Mouse (Mus musculus): ENCODE results near the gene Rilpl1.
"Not testable (repeated sequence)": the region's sequence is repeated elsewhere in the genome, so short reads cannot be mapped to it uniquely, and the experiment has no call there.

Rilpl1 gene

DNA sequence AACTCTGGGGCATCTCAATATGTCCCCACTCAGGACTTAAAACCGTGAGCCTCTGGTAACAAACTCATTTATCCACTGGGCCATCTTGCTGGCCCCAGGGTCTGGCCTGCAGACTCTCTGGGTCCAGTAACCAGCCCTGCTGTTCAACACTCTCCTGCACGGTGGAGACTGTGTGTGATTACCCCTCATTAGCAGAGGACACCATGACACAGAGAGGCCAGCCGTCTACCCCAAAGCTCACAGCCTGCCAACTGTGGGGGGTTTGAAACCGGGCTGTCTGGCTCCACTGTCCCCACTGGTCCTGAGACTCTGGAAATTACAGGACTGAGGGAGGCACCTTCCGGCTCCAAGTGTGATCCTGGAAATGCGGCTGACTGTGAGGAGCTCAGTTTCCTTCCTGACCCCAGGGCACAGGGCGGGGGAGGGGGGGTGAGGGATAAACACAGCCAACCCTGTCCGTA is 2.0 kb downstream of the Rilpl1 start:
- no peak for DNase-seq

DNA sequence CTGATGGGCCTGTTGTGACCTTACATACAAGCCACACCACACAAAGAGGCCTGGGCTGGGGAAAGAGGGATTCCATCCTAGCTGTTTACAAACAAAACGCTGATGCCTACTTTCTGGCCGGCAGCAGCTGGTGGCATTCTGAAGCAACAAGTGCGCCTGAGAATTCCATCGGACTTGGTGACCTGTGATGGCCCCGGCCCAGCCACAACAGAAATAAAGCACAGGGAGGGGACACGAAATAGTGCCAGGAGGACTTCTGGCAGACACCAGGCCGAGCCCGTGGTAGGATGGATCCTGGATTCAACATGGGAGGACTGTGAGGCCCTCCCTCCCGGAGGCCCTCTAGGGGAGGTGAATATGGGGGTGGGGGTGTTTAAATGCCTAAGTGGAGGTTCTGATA is 2.4 kb downstream of the Rilpl1 start:
- DNase-seq, result no peak

DNA sequence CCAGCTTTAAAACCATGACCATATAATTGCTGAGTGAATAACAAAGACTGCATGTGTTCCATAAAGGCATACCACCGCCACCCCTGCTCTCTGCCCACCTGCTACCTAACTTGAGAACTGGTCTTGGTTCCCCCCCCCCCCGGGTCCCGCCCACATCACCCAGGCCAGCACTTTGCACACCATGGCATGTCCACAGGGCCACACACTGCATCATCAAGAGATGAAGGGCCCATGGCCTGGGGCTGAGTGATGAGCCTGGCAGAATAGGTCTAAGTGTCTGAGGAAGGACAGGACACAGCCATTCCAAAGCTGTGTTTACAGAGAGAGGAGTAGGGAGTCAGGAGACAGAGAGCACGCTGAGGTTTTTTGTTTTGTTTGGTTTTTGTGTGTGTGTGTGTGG is 2.8 kb downstream of the Rilpl1 start:
- no peak for DNase-seq

DNA sequence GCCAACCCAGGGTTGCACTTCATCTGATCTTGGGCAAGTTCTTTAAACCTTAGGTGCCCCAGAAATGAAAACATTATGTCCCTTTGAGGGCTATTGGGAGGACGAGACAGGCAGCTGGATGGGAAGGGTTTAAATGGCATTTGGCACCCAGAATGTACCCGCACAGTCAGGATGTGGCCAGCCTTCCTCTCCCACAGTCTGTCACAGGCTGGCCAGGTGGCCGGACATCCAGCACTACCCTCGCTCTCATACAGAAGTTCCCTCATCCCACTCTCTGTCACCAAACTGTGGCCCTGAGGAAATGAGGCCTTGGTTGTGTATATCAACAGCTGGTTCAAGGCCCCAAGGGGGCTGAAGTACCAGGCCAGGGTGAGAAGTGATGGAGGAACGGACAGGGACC is 6.2 kb downstream of the Rilpl1 start:
- no peak for DNase-seq

DNA sequence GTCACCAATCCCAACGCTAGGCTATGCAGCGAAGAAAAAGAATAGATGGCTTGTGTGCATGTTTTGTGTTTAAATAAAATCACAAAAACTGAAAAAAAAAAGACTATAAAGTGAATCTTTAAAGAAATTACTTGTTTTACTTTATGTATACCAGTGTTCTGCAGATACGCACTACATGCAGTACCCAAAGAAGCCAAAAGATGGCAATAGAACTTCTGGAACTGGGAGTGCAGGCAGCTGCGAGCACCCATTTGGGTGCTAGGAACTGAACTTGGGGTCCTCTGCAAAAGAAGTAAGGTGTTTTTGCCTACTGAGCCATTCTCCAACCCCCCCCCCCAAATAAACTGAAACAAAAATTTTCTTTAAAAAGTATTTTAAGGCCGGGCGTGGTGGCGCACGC is 8.2 kb downstream of the Rilpl1 start:
- no peak for DNase-seq

DNA sequence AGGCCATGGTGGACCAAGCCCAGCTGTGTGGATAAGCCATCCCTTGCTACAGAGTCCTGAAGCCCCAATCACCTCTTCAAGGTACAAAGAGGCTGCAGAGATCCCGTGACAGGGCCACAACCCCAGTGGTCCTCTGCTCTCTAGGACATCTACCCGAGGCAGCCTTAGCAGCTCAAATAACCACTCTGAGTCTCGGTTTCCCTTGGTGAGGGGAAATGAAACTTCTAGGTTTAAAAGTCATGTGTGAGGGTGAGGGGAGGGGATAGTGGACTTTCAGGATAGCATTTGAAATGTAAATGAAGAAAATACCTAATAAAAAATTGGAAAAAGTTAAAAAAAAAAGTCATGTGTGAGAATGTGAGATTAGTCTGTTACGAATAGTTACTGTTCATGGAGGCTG is 9.6 kb downstream of the Rilpl1 start:
- no peak for DNase-seq

DNA sequence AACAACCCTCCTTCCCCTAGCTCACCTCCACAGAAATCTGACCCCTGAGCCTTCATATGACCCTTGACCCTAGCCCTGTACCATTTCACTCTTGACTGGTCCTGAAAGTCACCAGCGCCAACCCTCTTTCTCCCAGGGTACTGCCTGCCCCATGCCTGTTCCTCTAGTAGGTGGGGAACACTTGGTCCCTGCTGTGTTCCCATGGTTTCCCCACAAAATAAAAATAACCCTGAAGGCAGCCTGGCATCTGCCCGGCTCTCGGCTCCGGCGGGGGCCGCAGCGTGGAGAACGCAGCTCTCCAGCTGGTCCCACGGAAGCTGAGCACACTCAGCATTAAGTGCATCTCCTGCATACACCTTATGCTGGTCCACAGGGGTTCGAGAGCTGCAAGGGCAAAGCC is 12.5 kb downstream of the Rilpl1 start:
- no peak for DNase-seq

DNA sequence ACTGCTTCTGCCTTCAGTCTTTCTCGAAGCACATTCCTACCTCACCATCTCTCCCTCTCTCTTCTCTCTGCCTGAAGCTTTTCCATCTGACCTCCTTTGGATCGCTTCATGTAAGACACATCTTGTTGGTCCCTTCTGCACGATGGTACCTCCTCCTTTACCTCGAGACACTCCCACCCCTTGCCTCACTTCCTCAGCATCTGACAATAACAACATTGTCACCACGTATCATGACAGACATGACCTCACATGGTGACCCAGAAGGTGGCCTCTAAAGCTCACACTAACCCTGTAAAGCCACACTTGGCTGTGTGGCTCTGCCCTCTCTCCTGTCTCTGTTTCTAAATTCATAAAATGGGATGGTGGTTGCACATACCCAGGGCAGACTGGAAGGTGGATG is 15.4 kb downstream of the Rilpl1 start:
- DNase-seq, result no peak

DNA sequence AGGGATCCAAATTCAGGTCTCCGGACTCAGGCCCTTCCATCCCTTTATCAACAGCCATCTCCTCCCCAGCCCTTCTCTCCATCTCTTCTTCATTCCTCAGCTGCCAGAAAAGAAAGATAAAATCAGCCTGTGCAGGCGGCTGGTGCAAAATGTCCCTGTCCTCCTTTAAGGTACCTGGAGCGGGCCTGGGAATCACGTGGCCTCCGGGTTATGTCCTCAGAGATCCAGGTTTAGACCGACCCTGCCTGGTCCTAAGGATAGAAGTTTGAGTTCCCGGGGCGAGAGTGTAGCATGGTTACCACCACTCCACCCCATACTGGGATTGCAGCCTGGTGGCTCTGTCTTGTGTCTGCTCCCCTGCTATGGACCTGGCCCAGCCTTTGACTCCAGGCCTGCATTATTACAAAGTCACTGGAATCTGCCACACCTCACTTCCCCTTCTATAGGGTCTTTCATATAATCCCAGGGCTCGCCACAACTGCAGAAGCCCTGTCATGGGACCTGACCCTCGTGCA is 20.6 kb downstream of the Rilpl1 start:
- no peak for DNase-seq

DNA sequence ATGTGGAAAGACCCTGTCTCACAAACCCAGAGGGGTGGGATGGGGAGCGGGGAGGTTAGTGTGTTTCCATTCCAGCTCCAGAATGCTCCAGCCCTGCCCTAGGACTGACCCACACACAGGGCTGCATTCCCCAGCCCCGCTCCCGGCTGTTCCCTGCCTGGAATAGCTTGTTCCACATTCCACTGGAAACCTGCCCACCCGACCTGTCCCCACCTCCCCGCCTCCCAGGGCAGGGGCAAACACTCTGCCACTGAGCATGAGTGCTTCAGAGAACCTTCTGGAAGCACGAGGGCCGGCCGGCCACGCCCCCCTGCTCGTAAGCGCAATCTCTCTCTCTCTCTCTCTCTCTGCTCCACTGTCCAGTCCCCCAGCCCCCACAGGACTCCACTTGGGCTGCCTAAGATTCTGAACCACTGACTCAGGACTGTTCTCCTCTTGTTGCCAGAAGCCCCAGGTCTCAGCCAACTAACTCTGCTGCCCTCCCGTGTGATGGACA is 21.4 kb downstream of the Rilpl1 start:
- DNase-seq, result no peak

DNA sequence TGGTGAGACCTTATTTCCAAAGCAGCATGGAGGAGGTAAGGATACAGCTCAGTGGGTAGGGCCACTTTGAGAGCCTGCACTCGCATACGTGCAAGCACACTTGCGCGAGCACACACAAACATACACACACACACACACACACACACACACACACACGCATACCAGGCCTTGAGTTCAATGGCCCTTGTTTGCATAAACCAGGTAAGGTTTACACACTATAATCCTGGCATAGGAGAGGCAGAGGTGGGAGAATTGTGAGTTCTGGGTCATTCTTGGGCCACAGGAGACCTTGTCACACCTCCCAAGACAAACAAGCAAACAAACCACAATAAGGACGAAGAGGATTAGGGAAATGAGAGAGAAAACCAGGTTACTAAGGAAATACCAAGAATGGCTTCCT is 22.0 kb downstream of the Rilpl1 start:
- no peak for DNase-seq

DNA sequence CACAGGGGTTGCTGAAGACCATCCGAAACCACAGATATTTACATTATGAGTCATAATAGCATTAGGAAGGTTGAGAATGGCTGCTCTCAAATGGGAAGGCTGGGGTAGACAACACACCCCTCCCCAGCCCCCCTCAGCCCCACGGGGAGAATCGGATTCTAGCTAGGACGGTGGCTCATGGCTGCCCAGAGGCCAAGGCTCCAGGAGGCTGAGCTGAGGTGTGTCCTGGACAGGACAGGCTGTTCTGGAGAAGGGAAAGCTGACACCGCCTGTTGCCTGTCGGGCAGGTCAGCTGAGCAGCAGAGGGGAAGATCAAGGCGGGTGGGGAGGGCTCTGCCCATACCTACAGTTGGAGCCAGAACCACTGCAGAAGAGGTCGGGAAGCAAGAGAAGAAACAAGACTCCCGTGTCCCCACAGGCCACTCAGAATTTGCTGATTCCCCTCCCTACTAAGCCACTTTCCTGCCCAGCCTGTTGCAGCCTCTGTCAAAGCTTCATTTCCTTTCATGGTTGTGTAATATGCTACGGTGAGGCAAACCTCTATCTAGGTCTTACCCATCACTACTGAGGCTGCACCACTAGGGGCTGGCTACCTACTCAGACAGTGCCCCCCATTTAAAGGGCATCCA is 24.3 kb downstream of the Rilpl1 start:
- no peak for DNase-seq

DNA sequence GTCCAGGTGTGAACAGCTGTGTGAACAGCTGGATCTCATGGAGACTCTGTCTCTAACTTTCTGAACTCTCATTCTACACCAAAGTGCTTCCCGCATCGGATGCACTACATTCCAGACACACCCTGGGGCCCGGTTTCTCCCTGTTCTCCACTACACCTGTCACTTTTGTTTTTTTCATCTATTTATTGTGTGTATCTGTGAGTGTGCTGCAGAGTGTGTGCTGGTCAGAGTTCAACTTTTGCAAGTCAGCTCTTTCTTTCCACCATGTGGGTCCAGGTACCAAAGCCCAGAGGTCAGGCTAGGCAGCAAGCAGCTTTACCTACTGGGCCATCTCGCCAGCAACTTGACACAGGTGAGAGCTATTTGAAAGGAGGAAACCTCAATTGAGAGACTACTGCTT is 26.0 kb downstream of the Rilpl1 start:
- no peak for DNase-seq

DNA sequence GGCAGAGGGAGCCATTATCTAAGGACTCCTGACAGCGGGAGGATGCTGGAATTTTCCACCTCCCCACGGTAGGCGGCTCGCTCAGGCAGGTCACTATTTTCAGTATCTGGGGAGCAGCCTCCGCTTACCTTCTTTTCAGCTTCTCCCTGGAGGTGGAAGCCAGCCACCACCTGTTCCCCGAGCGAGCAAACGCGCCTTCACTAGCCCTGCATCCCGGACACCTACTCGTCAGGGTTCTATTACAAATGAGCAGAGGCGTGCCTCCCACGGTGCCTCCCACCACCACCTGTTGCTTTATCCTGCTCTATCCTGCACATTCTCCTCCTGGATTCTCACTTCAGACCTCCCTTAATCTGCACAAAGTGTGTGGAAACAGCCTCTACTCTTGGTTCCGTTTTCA is 27.4 kb downstream of the Rilpl1 start:
- DNase-seq, result no peak

DNA sequence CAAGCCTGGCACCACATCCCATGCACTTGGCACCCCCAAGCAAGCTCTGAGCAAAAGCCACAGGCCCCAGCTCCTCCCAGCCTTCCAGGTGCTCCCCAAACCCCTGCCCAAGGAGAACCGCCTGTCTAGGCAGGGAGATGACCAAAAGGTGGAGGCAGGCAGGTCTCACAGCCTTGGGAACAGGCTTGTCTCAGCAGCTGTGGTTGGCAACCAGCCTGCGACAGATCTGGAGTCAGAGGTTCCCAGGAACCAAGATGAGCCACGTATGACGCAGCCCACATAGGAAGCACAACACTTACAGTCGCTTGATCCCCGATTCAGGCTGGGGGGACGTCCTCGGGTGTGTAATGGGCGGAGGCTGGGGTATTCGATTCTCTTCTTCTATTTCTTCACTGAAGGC is 29.6 kb downstream of the Rilpl1 start:
- DNase-seq, result no peak

DNA sequence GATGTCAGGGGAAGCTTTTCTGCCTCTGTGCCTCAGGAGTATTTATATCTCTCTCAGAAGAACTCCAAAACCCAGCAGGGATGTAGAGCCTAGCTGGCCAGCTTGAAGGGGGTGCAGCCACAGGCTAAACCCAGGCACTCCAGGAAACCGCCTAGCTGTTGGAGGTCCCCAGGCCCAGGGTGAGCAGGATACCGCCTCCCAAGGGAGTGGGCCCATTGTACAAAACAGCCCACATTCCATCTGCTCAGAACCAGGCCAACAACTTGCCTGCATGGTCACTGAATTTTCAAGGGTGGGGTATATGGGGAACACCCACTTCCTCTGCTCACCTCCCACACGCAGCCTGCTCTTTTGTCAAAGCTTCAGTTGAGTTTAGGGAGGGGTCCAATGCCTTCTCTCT is 30.6 kb downstream of the Rilpl1 start:
- no peak for DNase-seq

DNA sequence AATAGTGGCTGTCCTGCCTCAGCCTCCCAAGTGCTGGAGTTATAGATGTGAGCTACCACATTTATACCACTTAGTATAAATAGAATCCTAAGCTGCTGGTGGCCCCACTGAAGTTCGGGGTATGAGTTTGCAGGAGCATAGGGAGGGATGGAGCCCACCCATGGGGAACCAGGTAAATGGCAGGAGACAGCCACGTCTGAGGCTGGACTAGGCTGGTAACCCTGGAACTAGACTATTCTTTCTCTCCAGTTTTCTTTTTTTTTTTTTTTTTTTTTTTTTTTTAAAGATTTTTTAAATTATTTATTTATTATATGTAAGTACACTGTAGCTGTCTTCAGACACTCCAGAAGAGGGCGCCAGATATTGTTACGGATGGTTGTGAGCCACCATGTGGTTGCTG is 31.2 kb downstream of the Rilpl1 start:
- DNase-seq, result not testable (repeated sequence)

DNA sequence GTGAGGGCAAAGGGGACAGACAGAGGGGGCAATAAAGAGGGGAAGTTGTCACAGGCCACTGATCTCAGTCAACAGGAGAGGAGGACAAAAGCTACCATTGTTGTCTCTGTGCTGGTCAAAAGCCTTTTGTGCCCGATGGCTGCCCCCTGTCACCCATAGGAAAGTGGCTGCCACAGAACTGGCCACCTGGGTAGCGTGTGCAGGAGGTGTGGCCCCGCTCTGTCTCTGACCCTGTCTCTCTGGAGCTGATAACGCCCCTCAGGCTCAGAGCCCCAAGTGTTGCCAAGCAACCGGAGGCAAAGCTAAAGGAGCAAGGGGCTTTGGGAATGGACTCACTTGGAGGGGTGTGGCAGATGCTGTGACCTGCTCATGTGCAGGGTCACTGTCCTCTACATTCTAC is 32.2 kb downstream of the Rilpl1 start:
- no peak for DNase-seq

DNA sequence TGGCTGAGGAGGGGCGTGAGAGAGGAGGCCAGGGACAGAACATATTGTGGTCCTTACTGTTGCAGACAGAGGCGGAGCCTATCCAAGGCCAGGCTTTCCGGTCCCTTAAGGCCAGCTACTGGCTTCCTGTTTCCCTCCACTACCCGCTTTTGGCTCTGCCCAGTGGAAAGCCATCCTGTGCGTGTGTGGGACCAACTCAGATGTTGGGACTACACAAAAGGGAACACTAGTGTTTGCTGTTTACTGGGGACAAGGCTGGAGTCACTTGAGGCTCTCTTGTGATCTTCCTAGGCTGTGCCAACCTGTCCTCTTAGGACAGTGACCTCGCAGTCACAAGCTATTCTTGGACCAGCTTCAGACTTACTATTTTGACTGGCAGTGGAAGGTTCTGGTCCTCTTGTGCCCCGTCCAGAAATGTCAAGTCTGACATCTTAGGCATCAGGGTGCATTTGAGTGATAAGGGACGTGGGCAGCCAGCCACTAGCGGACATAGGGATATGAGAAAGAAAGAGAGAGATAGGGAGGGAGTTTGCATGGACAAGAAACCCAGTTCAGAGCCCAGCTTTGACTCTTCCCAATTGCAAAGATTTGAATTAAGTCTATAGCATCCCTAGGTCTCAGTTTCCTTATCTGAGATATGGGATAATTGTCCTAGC is 32.8 kb downstream of the Rilpl1 start:
- no peak for DNase-seq

DNA sequence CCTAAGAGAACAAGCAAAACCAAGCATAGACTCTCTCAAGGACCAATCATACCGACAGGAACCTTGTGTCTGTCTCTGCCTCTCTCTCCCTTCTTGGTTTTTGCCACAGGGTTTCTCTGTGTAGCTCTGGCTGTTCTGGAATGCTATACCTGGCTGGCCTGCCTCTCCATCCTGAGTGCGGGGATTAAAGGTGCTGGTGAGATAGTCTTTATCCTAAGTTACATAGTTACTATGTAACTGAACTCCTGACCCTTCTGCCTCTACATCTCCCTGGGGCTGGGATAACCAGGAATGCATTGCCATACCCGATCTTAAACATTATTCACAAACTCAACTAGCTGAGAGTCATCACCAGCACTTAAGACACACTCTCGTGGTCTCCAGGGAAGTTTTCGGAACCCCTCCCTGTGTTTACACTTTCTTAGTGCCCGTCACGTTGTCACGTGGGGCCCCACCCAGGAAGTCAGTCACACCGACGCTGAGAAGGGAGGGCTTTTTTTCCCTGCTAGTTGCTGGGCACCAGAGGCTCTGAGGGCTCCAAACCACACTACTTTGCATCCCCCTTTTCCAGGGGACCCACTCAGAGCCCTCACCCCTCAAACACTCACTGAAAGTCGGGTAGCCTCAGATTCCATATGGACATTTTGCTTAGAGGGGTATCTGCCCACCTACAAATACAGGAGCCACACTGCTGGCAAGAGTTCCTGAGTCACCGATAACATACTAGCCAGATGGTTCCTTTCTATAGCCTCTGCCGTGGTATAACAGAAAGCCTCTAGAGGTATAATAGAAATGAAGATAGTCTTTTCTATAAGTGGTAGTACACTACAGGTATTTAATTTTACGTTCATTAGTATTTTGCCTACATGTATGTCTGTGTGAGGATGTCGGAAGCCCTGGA is 34.3 kb downstream of the Rilpl1 start:
- no peak for DNase-seq

DNA sequence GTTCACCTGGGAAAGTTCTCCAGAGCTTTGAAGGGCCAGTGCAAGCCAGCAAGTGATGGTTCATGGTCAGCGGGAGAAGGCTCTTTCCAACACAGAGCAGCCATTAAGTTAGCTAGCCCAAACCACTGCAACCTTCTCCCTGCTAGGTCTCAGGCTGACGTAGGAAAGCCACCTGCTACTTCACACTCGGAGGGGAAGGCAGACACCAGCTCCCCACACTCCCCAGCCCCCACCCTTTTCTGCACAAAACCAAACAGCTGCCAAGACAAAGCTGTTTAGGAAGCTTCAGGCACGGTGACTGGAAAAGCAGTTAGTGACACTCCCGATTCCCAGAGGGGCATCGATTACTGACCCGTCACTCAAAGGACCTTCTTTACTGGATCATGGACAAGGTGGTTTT is 35.6 kb downstream of the Rilpl1 start:
- DNase-seq, result no peak

DNA sequence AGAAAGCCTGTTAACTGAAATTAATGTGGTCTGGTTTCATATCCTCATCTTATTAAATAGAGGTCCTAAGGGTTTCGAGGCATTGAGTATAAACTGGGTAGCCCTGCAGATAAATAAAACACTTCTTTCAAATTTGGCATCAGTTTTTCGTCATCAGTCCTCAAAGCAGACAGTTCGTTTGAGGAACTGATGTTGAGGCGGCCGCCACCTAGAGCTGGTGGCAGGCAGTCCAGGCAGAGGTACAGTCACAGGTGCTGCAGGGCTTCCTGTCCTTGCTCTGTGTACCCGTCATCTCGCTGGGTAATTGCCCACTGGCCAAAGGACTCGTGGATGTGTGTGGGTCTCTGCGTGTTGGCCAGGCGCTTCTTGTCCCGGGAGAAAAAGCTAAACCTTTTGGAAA is 37.7 kb downstream of the Rilpl1 start:
- no peak for DNase-seq

DNA sequence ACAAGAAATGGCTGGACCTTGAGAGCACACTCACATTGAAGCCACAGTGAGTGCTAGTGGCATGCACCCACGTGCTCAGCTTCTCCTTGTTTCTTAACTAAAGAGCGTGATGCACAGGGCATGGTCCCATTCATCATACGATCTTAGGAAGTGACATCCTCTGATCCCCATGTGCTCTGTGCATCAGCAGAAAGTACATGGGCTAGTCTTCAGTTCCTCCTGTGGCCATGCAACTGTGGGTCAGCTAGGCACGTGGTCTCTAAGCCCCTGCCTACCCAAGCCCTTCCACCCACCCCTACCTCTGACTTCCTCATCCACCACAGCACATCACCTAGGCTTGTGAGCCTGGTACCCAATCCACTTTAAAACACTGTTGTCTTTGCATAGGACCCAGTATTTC is 38.6 kb downstream of the Rilpl1 start:
- no peak for DNase-seq

DNA sequence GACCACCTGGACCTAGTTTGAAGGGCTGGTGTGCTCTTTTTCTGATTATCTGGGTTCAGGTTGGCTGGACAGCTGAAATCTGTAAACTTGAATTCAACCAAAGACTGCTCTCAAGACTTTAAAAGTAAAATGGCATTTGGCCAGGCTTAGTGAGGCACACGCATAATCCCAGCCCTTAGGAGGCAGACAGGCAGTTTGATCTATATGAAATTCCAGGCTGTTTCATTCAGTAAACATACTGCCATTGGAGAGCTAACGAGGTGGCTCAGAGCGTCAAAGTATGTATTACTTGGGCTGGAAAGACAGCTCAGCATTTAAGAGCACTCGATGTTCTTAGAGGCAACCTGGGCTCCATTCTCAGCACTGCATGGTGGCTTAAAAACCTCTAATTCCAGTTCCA is 39.5 kb downstream of the Rilpl1 start:
- DNase-seq, result no peak

Data from cerebellum, postnatal 14 days (tissue).